Mouse (Mus musculus) thymus, postnatal 0 days (tissue): Measurements from ENCODE around the gene Sox6. TPM values are rescaled to one million over a fixed set of nuclear protein-coding genes. Genes with fewer than 3 reads are reported as not detected.
A peak's percentile ranks its signal among the peaks of the same experiment; 100 is the strongest.

Experiments
- DNase-seq: peaks from one replicate; pipeline ENCODE4 v3.0.0-alpha.2; 2015; ENCODE audit warnings: low spot score
- polyA plus RNA-seq: library from polyadenylated mRNA; unstranded; fragments of >200 nt; fragmentation: Nextera tagmentation; extraction: Ambion mirVana; gene quantifications from 2 replicates; pipeline ENCODE4 v1.2.1, GENCODE M21; 2015

Sox6 gene
- polyA plus RNA-seq, 1 experiment from 2014 or later: 1.2 TPM

- DNase-seq: no peak
These were observed 50.4 kb downstream of the Sox6 start for GRCm38 (mm10) chr7:115988109-115988779.

DNA sequence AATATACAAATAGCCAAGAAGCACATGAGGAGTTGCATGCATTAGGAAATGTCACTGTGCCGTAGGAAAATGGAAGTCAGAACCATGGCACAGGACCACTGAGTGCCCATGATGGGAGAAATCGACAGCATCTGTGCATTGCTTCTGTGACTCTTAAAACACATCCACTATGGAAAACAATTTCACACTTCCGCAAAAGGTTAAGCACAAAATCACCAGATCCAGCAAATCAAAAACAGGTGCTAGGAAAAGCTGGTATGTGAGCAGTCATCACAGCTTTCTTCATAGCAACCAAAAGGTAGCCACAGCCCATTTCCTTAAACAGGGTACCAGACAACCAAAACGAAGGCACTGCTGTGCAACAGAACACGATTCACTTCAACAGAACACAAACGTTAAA lies 52.9 kb downstream of the Sox6 start:
- no peak for DNase-seq

DNA sequence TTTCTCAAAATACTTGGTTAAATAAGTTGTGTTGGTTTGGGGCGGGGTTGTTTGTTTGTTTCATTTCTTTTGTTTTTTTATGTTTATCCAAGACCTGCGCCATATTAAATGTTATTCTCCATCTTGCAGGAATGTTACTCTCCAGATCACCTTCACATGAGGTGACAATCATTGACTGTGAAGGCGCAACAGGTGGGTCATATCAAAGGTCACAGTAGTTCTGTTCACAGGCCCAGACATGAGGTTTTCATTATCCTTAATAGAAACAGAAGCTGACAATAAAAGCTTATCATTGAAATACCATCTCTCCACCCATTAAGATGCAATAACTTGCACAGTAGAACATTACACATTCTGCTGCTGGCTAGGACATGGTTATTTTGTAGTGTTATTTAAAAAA lies 54.5 kb downstream of the Sox6 start:
- DNase-seq: no peak

- DNase-seq: no peak
These were observed 58.6 kb downstream of the Sox6 start for GRCm38 (mm10) chr7:115979813-115980512.

GRCm38 (mm10) chr7:115974518-115974917 lies 64.1 kb downstream of the Sox6 start:
- no peak for DNase-seq

GRCm38 (mm10) chr7:115967186-115967585 lies 71.4 kb downstream of the Sox6 start:
- no peak for DNase-seq

DNA sequence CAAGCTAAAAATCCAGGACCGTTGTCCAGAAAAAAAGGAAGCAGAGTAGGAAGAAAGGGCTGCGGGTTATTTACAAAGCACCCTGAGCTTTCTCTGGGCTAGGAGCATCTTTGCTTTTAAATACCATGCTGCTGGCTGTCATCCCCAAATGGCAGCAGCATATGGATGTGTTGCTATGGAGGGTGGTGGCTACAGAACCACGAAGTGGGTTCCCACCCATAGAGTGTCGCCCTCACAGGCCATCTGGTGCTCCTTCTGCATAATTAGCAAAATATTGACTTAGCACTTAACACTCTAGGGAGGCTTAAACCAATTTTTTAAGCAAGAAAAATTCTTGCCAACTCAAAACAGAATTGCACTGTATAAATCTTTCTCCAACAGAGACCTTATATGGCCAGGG lies 72.4 kb downstream of the Sox6 start:
- DNase-seq: no peak

- DNase-seq: no peak
These were observed 85.5 kb downstream of the Sox6 start for GRCm38 (mm10) chr7:115953046-115953445.

DNA sequence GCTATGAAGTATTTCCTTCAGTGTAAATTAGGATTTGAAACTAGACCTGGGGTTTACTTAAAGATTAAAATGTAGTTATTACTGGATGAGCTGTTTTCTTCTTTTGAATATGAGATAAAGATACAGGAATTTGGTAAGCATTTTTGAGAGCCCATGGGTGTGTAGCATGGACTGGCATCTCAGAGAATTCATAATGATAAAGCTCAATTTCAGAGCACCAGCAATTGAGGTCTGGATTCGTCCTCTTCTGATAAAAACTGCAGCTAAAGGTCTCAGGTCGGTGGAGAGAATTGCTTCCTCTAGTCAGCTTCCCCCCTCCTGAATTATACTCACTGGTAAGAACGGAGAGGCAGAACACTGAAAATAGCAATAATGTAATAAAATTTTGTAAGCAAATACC lies 86.4 kb downstream of the Sox6 start:
- DNase-seq: no peak

- peak; percentile 40 for DNase-seq
These were observed 86.9 kb downstream of the Sox6 start for GRCm38 (mm10) chr7:115951689-115952088.

DNA sequence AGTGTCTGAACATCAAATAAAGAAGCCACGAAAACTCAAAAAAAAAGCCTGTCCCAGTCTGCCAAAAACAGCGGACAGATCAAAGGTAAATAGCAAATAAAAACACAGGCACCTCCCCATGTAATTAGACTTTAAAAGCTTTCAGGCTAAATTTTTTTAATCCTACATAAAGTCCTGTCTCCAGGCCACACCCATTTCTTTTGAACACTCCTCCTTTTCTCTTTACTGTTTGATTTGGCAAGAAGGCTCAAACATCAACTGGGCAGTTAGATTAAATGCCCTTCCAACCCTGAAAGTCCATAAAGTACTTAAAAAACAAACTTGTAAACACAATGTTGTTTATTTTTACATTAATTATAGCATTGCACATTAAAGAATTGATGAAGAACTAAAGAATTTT lies 90.7 kb downstream of the Sox6 start:
- DNase-seq: no peak

- no peak for DNase-seq
These were observed 92.0 kb downstream of the Sox6 start for GRCm38 (mm10) chr7:115946559-115946958.

GRCm38 (mm10) chr7:115945516-115945915 lies 93.1 kb downstream of the Sox6 start:
- DNase-seq: no peak

- DNase-seq: no peak
These were observed 94.3 kb downstream of the Sox6 start for GRCm38 (mm10) chr7:115944250-115944649.

GRCm38 (mm10) chr7:115941766-115942165 lies 96.8 kb downstream of the Sox6 start:
- DNase-seq: no peak

- DNase-seq: no peak
These were observed 99.3 kb downstream of the Sox6 start for GRCm38 (mm10) chr7:115939292-115939691.

- DNase-seq: no peak
These were observed 101.7 kb downstream of the Sox6 start for GRCm38 (mm10) chr7:115936908-115937307.

- no peak for DNase-seq
These were observed 123.3 kb downstream of the Sox6 start for GRCm38 (mm10) chr7:115915338-115915737.

DNA sequence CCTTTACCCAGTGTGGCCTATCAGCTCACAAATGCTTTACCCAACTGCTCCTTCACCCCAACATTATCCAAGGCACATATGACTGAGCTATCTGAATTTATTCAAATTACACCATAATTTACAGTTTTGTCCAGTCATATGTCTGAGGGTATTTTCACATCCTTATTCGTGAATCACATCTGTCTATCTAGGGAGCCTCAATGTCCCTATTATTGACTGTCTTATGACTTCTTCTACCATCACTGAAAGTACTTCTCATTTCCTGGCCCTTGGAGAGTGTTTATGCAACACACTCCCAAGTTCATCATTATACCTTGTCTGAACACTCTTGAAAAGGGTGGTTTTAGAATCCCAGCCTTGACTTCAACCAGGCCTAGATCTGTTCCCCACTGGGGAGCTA lies 128.3 kb downstream of the Sox6 start:
- no peak for DNase-seq

DNA sequence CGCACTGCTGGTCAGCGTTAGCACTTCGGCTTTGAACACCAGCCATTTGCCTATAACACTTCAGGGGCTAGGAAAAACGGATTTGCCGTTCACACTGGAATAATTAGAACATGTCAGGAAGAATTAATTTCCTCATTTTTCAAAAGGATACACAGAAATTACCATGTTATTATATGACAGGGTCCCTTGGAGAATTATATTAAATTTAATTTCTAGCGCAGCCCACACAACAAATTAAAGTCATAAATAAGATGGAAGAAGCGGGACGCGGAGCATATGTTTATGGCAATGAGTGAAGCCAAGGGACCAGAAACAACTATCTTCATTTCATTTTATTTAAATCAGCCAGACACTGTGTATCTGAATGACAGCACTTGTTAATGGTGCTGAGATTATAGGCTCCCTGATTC lies 133.8 kb downstream of the Sox6 start:
- DNase-seq: no peak

GRCm38 (mm10) chr7:115903931-115904797 lies 134.4 kb downstream of the Sox6 start:
- no peak for DNase-seq

GRCm38 (mm10) chr7:115903368-115903767 lies 135.2 kb downstream of the Sox6 start:
- no peak for DNase-seq
